Mouse (Mus musculus): ENCODE results near the gene Myo3b.

- TF ChIP-seq CTCF (IDR thresholded peaks at IDR 0.05; ENCODE audit: control insufficient read depth, insufficient read depth, insufficient replicate concordance, low read depth, low read length) (no peak), POLR2A (IDR thresholded peaks at IDR 0.05; ENCODE audit: control insufficient read depth, low read depth, low read length) (no peak)
Measured at GRCm38 (mm10) chr2:70284109-70284508, 245.2 kb downstream of the Myo3b start.
